Mouse (Mus musculus): Measurements from ENCODE around the gene Stac2. TPM values are rescaled to one million over a fixed set of nuclear protein-coding genes. Genes with fewer than 3 reads are reported as not detected.
A peak's percentile ranks its signal among the peaks of the same experiment; 100 is the strongest.

The Stac2 gene
- total RNA-seq, 2 experiments from 2014 or later: 97.3 to 99.9 TPM

GRCm38 (mm10) chr11:97994539-97995100, 58.6 kb downstream of the Stac2 start:
- Histone ChIP-seq H3K27ac (no peak overlapping the region), H3K4me3 (peak overlapping the region; percentile 49)
- TF ChIP-seq CTCF (IDR thresholded peaks at IDR 0.05): peak; percentile 83
- DNase-seq (ENCODE audit: extremely low spot score in 1 of 2, low spot score in 2 of 2): peak; percentile 71 to 74
- intact Hi-C loops (cut with DNase I): no loop called here

- H3K27ac ChIP-seq: peak overlapping the region; percentile 92
- TF ChIP-seq CTCF (IDR thresholded peaks at IDR 0.05): no peak
- intact Hi-C loops (cut with DNase I): loop anchor here (2.0 kb wide), 1 partner anchor 190 kb away; the partner anchor contains the start of gene Lasp1
- DNase-seq (ENCODE audit: extremely low spot score in 1 of 2, low spot score in 2 of 2): peak; percentile 84 to 86
- H3K4me3 ChIP-seq: peak overlapping the region; percentile 87
These were observed 64.6 kb downstream of the Stac2 start for GRCm38 (mm10) chr11:97988530-97989096.

GRCm38 (mm10) chr11:97987551-97988526, 65.4 kb downstream of the Stac2 start:
- peak; percentile 91 to 97 for DNase-seq (ENCODE audit: extremely low spot score in 1 of 2, low spot score in 2 of 2)
- Histone ChIP-seq H3K4me3 (peak overlapping the region; percentile 87), H3K27ac (peak overlapping the region; percentile 92)
- intact Hi-C loops (cut with DNase I): loop anchor here (1.0 to 2.0 kb wide), 3 partner anchors 51 to 189 kb away; partner anchors contain the start of gene Lasp1
- peak; percentile 80 for TF ChIP-seq CTCF (IDR thresholded peaks at IDR 0.05)

- Histone ChIP-seq H3K27ac (peak overlapping the region; percentile 34; the same call in 1 of the 2 replicates), H3K4me3 (peak overlapping the region; percentile 87)
- no peak for TF ChIP-seq CTCF (IDR thresholded peaks at IDR 0.05)
- DNase-seq (ENCODE audit: extremely low spot score in 1 of 2, low spot score in 2 of 2): peak in 1 of 2 experiments; percentile 11
- intact Hi-C loops (cut with DNase I): loop anchor here (1.0 to 2.0 kb wide), 2 partner anchors 50 to 87 kb away; no protein-coding TSS in a partner anchor
These were observed 66.4 kb downstream of the Stac2 start for GRCm38 (mm10) chr11:97986738-97987465.

Small RNA genes lying within 50 kb of the gene (microRNA-seq; reads per million reads assigned to microRNA genes)
- gene Gm27597: 0 reads per million in 2 experiments

Other genes starting within 250 kb of the Stac2 start
- gene B230217C12Rik, start 212.7 kb downstream of the Stac2 start, total RNA-seq (2021): 10 to 100 TPM; 77.6 to 78.9 TPM
- 1 to 10 TPM; 2.8 to 2.9 TPM for gene Fbxo47, start 169.3 kb downstream of the Stac2 start, total RNA-seq (2021)
- gene Plxdc1, start 67.0 kb downstream of the Stac2 start, total RNA-seq (2021): 10 to 100 TPM; 35.2 to 37.1 TPM
- 1 to 10 TPM; 1.2 TPM for gene Arl5c, start 57.3 kb downstream of the Stac2 start, total RNA-seq (2021)
- gene Cacnb1, start 30.4 kb downstream of the Stac2 start, total RNA-seq (2021): 100 to 1,000 TPM; 150 to 170 TPM
- gene Rpl19, start 26.8 kb downstream of the Stac2 start, total RNA-seq (2021): 100 to 1,000 TPM; 560 to 591 TPM
- 10 to 100 TPM; 33.2 to 33.6 TPM for gene Fbxl20, start 96.9 kb upstream of the Stac2 start, total RNA-seq (2021)
- 10 to 100 TPM; 54.9 to 55.1 TPM for gene Med1, start 139.8 kb upstream of the Stac2 start, total RNA-seq (2021)
- gene Cdk12, start 149.6 kb upstream of the Stac2 start, total RNA-seq (2021): 10 to 100 TPM; 40.0 to 40.3 TPM